Mouse (Mus musculus) left cerebral cortex, postnatal 36 days (tissue): ENCODE results near the gene Coil. TPM values are rescaled to one million over a fixed set of nuclear protein-coding genes. Genes with fewer than 3 reads are reported as not detected.
A peak's percentile ranks its signal among the peaks of the same experiment; 100 is the strongest.
"Not testable (repeated sequence)": the region's sequence is repeated elsewhere in the genome, so short reads cannot be mapped to it uniquely, and the experiment has no call there.

Source experiments
- DNase-seq, 2 experiments: peaks; one replicate each; pipeline ENCODE4 v3.0.0; 2021 to 2022; ENCODE audit warnings: low spot score in 2 of 2, mixed read lengths in 1 of 2
- intact Hi-C: fragments of 180-260 bp; cut with DNase I; formaldehyde crosslinking; loops from one replicate; pipeline ENCODE4 v1.15.1; 2025
- total RNA-seq, 2 experiments: library from RNA; stranded (reverse); gene quantifications; 2 replicates each; pipeline ENCODE4 v1.2.3; 2021

Coil gene
- total RNA-seq, 2 experiments from 2014 or later: 20.6 to 21.1 TPM

DNA sequence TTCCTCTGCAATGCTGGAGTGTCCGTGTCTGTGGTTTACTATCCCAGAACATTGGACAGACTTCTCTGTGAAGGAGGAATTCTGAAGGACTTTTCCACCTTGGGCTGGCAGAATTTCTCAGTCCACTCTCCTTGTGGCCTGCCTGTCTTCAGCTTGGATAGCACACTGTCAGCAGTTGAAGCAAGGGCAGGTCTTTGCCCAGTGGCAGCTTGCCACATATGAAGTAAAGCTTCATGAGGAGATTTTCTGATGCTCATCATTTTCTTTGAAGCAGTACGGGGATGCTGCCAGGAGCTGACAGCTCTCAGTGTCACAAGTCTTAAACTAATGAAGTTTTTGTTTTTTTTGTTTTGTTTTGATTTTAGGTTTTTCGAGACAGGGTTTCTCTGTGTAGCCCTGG, 11.2 kb upstream of the Coil start:
- DNase-seq: no peak
- intact Hi-C loops: no loop called here

DNA sequence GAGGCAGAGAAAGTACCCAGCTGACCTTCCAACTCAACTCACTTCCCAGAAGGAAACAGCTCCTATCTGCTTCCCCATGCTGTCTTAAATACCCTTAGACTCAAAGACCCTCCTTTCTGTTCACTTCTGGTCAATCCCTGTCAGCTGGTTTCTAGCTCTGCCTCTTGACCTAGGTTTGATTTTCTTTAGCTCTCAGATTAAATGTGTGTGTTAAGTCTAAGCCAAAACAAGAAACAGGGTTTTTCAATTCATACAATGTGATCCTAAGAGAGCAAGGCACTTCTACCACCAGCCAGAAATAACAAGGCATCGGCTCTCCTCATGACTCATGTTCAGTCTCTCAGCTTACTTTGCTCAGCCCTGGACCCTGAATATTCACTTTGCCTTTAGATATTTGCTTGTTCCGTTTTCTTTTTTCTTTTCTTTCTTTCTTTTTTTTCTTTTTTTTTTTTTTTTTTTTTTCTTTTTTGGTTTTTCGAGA, 3.1 kb upstream of the Coil start, which contains the start of gene Elobl:
Gene Elobl (minus strand): TSS at position 51 of the 481 bp plus-strand sequence.
- intact Hi-C loops: no loop called here
- no peak for DNase-seq

DNA sequence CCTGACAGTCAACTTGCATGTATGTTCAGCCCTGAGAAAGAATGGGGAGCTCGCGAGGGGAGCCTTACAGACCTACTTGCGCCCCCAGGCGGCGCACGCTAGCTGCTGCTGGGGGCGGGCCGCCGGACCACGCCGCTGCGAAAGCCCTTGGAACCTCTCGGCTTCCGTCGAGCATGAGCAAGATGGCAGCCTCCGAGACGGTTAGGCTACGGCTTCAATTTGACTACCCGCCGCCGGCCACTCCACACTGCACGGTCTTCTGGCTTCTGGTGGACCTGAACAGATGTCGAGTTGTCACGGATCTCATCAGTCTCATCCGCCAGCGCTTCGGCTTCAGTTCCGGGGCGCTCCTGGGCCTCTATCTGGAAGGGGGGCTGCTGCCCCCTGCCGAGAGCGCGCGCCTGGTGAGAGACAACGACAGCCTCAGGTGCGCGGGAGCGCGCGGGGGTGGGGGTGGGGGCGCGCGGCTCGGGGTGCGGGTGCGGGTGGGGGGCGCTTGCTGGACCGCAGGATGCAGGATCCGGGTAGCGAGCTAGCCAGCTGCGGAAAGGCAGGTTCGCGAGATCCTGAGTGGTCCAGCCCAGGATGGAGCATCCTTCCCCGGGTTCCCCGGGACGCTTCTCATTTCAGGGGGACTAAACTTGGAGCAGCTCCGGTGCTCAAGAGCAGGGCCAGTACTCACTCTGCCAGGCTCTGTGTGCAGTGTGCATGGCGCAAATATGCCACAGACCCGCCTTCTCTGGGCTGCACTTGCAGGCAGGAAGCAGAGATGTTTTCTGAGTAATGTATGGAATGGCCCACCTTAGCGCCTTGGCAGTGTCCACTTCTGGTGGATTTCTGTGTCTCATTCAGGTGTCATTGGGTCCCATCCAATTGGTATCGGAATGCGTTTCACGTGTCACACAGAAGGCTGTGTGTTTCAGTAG, 4.0 kb downstream of the Coil start:
- peak; percentile 96 for DNase-seq
- intact Hi-C loops: loop anchor here (5.0 kb wide), 1 partner anchor 67 kb away; no protein-coding TSS in a partner anchor

DNA sequence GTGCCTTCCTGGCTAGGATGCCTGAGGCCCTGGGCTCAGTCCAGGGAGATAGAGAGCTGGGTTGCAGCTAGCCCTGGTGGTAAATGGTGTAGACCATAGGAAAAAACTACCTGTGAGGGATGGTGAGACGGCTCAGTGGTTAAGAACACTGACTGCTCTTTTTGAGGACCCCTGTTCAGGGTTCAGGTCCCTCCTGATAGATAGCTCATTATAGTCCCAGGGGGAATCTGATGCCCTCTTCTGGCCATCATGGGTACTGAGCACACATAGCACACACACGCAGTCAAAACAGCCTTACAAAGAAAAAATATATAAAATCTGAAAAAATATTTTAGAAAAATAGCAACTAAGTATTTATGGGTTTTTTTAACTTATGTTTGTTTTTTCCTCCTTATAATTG, 6.3 kb downstream of the Coil start:
- intact Hi-C loops: no loop called here
- DNase-seq: no peak

DNA sequence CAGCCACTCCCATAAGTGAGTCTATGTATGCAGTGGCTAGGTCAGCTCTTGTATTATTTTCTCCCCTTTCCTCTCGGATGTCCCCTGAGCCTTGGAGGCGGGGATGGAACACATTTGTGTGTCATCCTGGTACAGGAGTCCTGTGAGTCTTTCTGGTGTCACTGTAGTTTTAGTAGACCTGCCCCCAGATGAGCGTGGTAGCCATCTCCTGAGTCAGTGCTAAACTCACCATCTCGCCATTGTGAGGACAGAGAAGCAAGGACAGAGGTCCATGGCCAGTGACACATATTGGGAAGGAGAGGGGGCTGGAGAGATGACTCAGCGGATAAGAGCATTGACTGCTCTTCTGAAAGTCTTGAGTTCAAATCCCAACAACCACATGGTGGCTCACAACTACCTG, 7.1 kb downstream of the Coil start:
- no peak for DNase-seq
- intact Hi-C loops: no loop called here

DNA sequence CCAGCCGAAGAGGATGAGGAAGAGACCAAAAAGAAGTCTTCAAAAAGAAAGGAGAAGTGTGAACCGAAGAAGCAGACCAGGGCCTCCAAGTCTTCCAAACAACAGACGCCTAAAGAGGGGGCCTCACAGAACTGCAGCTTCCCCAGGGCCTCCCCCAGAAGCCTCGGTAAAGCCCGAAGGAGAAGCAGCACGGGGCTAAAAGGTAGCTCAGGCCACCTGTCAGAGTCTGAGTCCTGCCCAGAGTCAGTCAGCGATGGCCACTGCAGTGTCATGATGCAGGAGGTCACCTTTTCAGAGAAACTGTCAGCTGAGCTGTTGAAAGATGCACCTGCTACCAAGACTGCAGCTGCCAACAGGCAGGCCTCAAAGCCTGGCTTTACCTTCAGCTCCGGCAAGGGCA, 11.3 kb downstream of the Coil start:
- no peak for DNase-seq
- intact Hi-C loops: no loop called here

DNA sequence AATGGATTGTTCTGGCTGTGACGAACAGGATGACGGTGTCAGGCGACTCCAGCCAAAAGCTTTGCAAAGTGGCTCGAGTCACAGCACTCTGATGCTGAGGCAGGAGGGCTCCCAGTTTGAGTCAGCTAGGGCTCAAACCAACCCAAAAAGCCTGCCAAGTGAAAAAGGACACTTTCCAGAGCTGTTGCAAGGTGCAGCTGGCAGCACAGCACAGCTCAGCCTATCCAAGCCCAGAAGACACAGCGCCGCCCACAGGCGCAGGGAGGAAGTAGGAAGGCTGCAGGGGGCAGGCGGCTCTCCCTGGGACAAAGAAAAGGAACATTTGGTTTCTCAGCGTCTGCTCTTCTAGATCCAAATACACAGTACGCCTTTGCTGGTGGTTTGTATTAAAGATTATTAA, 16.6 kb downstream of the Coil start:
- intact Hi-C loops: loop anchor here (5.0 kb wide), 1 partner anchor 51 kb away; no protein-coding TSS in a partner anchor
- no peak for DNase-seq

DNA sequence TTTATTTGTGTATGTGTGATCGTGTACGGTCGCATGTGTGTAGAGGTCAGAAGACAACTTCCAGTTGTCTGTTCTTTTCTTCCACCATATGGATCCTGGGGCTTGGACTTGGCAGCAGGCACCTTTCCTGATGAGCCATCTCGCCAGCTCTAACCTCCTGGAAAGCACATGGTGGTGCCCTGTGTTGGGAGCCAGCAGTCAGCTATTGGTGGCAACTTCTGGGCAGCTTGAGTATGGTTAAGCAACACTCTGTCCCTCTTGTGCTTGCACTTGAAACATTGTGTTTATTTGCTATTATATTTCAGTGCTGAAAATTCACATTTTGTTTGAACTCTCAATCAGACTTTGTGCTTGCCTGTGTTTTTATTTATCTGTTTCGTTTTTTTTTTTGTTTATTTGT, 18.9 kb downstream of the Coil start:
- no peak for DNase-seq
- intact Hi-C loops: loop anchor here (5.0 kb wide), 1 partner anchor 48 kb away; no protein-coding TSS in a partner anchor

DNA sequence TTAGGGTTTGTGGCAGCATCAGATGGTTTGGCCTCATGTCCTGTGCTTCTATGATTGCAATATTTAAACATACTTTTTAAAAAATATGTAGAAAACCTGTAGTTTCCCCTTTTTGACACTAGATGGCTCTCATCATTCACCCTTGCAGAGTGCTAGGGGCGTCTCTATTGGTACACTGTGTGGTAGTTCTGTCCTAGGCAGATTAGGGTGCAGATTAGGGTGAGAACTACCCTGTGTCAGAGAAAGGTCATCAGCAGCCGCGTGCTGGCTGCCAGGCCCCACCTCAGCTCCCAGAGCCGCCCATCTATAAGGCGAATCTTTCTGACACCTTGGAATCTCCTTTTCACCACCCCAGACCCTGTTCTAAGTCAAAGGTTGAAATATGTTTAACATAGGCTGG, 19.5 kb downstream of the Coil start:
- intact Hi-C loops: loop anchor here (5.0 kb wide), 1 partner anchor 48 kb away; no protein-coding TSS in a partner anchor
- no peak for DNase-seq

DNA sequence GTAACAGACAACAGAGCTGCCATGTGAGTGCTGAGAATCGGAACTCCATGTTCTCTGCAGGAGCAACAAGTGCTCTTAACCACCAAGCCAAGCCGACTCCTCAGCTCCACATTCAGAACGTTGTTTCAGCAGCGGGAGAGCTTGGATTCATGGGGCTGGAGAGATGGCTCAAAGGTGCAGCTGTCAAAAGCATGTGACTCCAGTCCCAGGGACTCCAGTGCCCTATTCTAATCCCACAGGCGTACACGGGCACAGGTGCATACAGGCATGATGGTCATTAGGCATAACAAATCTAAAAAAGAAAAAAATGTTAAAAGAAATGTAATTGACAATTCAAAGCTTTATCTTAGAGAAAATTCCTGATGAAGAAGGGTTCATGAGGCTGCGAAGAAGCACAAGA, 23.1 kb downstream of the Coil start:
- no peak for DNase-seq
- intact Hi-C loops: no loop called here

DNA sequence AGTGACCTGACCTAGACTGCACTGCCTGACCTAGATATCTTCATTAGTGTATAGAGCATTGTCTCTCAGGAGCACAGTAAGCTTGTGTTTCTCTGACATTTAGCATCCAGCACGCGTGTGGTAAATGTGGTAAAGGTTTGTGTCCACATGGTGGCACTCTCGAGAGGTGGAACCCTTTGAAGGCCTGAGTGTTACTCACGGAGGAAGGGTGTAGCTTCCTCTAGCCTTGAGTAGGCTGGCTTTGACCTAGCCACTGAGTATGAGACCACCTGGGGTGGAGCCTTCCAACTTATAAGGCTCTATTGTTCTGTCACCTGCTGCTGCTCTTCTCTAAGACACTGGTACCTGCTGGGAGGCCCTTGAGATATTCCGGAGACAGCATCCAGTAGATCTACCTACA, 23.6 kb downstream of the Coil start:
- peak; percentile 27 to 39 for DNase-seq
- intact Hi-C loops: no loop called here

DNA sequence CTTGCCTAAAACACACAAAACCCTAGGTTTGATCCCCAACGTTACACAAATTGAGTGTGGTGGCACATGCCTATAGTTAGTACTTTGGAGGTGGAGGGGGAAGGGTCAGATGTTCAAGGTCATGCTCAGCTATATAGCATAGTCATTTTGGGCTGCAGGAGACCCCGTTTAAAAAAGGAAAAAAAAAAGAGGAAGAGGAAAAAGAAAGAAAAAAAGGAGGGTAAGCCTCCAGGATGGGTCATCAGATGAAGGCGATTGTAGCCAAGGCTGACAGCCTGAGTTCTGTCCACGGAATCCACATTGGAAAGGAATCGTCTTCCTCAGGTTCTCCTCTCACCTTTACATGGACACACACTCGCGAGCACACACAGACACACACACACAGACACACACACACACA, 24.4 kb downstream of the Coil start:
- DNase-seq: no peak
- intact Hi-C loops: no loop called here

DNA sequence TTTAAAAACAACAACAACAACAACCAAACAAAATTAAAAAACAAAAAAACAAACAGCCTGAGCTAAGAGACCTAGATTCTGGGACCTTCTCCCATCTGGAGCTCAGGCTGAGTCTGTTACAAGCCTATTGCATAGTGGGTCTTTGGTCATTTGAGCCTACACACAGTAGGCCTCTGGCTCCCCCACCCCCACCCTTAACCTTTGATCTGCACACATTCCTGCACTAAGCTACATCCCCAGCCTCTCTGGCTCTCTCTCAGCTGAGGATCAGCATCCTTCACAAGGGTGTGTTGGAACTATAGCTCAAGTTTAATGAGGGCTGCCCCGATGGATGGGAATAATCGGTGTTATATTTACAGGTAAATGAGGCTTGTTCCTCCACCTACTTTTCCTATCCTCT, 25.6 kb downstream of the Coil start:
- intact Hi-C loops: no loop called here

DNA sequence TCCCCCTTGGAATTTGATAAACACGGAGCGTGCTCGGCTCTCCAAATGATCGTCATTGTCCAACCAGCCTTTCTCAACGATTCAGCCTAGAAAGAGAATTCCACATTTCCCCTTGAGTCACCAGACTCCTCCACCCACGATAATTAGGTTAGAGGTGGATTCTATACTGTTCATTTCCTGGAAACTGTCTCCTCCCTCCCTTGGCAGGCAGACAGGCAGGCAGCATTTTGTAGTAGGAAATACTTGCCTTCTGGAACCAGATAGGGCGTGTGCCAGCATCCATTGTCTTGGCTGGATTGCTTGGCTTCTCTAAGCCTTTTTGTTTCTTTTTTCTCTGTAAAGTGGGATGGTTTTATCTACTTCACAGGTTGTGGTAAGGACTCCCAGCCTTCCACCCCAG, 26.4 kb downstream of the Coil start:
- no peak for DNase-seq
- intact Hi-C loops: no loop called here

More for the DNA sequence above, 25.6 kb downstream of the Coil start:
- no peak for DNase-seq

DNA sequence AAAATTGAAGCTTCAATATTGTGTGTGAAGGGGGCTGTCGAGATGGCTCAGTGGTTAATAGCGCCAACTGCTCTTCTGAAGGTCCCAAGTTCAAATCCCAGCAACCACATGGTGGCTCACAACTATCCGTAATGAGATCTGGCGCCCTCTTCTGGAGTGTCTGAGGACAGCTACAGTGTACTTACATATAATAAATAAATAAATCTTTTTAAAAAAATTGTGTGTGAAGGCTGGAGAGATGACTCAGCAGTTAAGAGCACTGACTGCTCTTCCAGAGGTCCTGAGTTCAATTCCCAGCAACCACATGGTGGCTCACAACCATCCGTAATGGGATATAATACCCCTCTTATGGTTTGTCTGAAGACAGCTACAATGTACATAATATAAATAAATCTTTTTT, 27.3 kb downstream of the Coil start:
- DNase-seq, intact Hi-C loops: not testable (repeated sequence)

DNA sequence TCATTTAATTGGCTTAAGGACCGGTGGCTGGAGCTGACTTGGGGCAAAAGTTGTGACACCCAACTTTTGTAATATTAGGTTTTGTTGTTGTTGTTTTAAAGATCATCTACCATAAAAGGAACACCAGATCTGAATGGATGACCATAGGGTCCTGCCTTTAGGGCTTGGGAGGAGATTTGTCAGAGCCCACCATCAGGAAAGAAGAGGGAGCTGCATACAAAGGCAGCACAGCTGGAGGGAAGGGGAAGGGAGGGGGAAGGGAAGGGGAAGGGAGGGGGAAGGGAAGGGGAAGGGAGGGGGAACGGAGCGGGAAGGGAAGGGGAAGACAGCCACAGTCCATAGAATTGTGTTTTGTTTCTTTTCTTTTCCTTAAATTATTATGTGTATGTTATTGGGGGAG, 28.4 kb downstream of the Coil start:
- DNase-seq: no peak
- intact Hi-C loops: no loop called here

DNA sequence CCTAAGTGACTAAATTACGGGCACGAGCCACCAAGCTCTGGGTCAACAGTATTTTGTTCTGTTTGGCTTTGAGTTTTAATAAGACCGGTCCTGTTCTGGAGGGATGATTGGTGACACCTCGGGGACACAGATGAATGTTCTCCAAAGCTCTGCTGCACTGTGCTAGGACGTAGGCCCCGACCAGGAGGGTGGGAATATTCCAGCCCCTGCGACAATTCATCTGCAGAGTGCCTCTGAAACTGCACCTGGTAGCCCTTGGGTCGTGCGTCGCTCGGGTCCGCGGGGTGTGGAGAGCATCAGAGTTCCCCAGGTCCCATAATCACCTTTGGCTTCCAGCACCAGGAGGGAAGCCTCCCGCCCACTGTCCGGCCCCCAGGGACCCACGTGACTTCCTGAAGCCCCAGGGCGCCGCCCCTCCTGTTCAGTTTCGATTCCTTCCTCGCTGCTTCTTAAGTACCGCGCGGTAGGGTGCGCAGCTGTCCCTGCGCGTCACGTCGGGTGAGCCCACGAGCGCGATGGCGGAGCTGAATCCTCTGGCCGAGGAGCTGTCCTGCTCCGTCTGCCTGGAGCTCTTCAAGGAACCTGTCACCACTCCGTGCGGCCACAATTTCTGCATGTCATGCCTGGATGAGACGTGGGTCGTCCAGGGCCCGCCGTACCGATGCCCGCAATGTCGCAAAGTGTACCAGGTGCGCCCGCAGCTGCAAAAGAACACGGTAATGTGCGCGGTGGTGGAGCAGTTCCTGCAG, 29.1 kb downstream of the Coil start, which contains the start of gene Trim25:
Gene Trim25 (plus strand): TSS at position 403 of the 749 bp plus-strand sequence.
- intact Hi-C loops: no loop called here
- DNase-seq: peak; percentile 25 to 45

DNA sequence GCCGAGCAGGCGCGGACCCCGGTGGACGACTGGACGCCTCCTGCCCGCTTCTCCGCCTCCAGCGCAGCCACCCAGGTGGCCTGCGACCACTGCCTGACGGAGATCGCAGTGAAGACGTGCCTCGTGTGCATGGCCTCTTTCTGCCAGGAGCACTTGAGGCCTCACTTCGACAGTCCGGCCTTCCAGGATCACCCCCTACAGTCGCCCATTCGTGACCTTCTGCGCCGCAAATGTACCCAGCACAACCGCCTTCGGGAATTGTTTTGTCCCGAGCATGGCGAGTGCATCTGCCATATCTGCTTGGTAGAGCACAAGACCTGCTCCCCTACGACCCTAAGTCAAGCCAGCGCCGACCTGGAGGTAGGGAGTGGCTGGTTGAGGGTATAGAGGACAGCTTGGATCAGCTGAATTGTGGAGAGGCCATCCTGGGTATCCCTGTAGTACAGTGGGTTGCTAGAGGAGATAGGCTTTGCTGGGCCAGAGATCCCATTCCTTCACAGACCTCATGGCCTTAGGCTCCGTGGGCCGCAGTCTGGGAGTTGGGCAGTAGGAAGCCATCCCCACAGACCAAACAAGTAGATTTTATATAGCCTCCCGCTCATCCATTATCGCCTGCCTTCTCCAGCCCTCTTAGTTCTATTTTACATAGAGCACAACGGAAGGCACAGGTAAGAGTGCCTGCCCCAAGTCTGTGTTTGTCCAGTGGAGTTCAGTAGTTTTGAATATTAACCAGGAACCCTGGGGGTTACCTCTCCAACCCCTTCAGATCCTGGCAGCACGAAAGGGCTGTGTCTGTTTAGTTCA, 29.9 kb downstream of the Coil start:
- no peak for DNase-seq
- intact Hi-C loops: loop anchor here (5.0 kb wide), 1 partner anchor 37 kb away; no protein-coding TSS in a partner anchor

DNA sequence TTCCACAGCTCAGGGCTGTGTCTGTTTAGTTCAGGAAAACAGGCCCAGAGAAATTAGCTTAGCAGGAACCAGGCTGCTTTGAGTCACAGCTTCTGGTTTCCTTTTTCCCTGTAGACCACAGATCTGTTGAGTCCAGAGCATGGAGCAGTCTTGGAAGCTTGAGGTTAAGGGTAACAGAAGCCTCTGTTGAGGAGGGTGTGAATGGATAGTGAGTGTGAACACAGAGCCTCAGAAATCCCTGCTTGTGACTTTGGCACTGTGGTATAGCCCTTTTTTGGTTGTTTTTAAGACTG, 30.4 kb downstream of the Coil start:
- intact Hi-C loops: loop anchor here (5.0 kb wide), 1 partner anchor 37 kb away; no protein-coding TSS in a partner anchor

DNA sequence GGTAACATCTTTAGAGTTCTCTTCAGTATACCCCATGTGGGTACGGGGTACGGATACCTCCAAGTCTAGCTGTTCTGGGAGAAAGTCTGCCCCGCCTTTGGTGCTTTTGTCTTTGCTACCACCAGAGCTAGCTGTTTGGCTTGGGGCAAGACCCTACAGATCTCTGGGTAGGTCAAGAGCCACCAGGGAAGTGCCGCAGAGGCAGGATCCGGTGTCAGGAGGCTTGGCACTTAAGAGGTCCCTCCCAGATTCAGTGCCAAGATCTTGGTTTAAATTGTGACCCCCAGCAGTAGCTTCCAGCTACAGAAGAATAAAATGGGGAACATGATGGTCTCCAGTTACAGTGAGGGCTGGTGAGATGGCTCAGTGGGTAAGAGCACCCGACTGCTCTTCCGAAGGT, 31.5 kb downstream of the Coil start:
- intact Hi-C loops: loop anchor here (5.0 kb wide), 1 partner anchor 36 kb away; no protein-coding TSS in a partner anchor
- DNase-seq: no peak

More for the DNA sequence above, 30.4 kb downstream of the Coil start:
- no peak for DNase-seq
